Mouse (Mus musculus): ENCODE data around the gene 9230104L09Rik. TPM values are rescaled to one million over a fixed set of nuclear protein-coding genes. Genes with fewer than 3 reads are reported as not detected.

The 9230104L09Rik gene
- not detected in 2 replicates for polyA plus RNA-seq (2015; fragmentation: Nextera tagmentation; extraction: Ambion mirVana)

DNA sequence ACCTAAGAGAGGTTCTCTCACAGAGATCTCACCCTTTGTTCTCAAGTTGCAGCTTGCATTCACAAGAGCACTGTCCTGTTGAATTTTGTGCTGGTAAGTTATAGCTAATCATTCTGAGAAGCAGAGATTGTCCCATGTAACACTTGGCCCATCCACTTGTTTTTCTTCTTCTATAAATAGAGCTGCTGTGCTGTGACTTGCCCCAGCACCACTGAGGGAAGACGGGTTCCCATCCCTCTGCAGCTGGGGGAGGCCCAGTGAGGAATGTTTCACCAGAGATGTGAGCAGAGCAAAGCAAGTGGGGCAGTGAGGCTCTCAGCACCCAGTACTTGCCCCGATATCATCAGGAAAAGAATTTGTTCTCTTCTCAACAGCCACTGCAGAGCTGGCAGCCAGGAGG, at the start of gene 9230104L09Rik:
Gene 9230104L09Rik, minus strand, starts transcription at position 73 of the 400 bp plus-strand sequence.
- no peak for ATAC-seq
- H3K4me2 ChIP-seq (replicated peaks; ENCODE audit: low read depth), result no peak within 1 kb of the TSS
- 46% methylated on average over 2 of the region's 2 CpGs for WGBS

DNA sequence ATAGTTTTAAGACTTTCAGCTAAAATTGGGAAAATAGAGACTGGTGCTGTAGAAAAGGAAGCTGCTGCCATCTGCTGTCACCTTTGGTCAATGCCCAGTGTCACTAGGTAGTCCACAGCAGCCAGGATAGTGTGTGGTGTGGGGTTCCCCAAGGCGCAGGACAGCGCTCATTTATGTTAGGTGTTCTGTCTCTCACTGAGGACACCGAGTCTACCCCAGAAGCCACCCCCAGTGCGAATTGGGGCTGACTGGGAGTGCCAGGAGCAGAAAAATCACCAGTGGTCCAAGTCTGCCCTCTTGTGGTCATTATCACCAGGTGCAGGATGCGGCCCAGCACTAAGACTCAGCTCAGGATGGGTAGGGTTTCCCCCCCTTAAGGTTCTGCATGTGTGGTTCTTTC, 37.4 kb upstream of the 9230104L09Rik start:
- WGBS, result 9% methylated on average over 5 of the region's 5 CpGs
- Histone ChIP-seq H3K4me3 (ENCODE audit: low read depth, low read length) (no peak overlapping the region), H3K4me1 (replicated peaks; ENCODE audit: control insufficient read depth, insufficient read depth, low read length) (no peaks in the 10 kb centered on the region), H3K27ac (ENCODE audit: low read depth, low read length) (no peak overlapping the region), H3K4me2 (replicated peaks; ENCODE audit: low read depth) (no peak overlapping the region), H3K36me3 (ENCODE audit: control insufficient read depth, insufficient read depth) (no peaks in the 10 kb centered on the region), H3K27me3 (replicated peaks; ENCODE audit: control insufficient read depth, insufficient read depth, low read length) (0 out of 2 replicates have a peak, but pooled peaks cover 3% of the 10 kb centered on the region), H3K9me3 (ENCODE audit: control insufficient read depth) (no peaks in the 10 kb centered on the region), H3K9ac (ENCODE audit: low read depth, low read length) (no peak overlapping the region)
- ATAC-seq, result 0 out of 2 replicates have a peak, but pooled peaks have one; percentile 65
- TF ChIP-seq CTCF (IDR thresholded peaks at IDR 0.05; ENCODE audit: low read depth), result peak; percentile 91

More for the DNA sequence above, at the start of gene 9230104L09Rik:
- Histone ChIP-seq H3K9me3 (ENCODE audit: control insufficient read depth) (no peaks in the 10 kb centered on the region), H3K9ac (ENCODE audit: low read depth, low read length) (no peak within 1 kb of the TSS), H3K4me1 (replicated peaks; ENCODE audit: control insufficient read depth, insufficient read depth, low read length) (no peaks in the 10 kb centered on the region), H3K36me3 (ENCODE audit: control insufficient read depth, insufficient read depth) (no peaks in the 10 kb centered on the region), H3K27me3 (replicated peaks; ENCODE audit: control insufficient read depth, insufficient read depth, low read length) (no peaks in the 10 kb centered on the region), H3K4me3 (ENCODE audit: low read depth, low read length) (no peak within 1 kb of the TSS), H3K27ac (ENCODE audit: low read depth, low read length) (no peak within 1 kb of the TSS)
- TF ChIP-seq CTCF (IDR thresholded peaks at IDR 0.05; ENCODE audit: low read depth), result no peak

DNA sequence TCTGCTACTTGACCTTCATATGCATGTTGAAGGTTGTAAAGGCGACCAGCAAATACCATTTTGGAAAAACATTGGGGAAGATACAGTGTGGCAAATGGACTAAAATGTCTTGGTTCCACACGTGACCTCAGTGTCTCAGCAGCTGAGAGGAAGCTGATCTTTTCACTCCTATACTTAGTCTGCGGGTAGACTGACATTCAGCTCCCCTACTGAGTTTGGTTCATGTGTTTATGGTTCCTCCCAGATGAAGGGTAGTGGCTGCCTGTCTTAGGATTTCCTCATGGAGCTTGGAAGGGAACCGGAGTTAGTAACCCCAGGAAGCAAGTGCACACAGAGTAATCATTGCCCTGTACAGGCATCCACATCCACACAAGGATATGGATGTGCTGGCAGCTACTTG, 35.5 kb upstream of the 9230104L09Rik start:
- Histone ChIP-seq H3K9ac (ENCODE audit: low read depth, low read length) (no peak overlapping the region), H3K27ac (ENCODE audit: low read depth, low read length) (no peak overlapping the region), H3K4me1 (replicated peaks; ENCODE audit: control insufficient read depth, insufficient read depth, low read length) (no peaks in the 10 kb centered on the region), H3K9me3 (ENCODE audit: control insufficient read depth) (no peaks in the 10 kb centered on the region), H3K36me3 (ENCODE audit: control insufficient read depth, insufficient read depth) (no peaks in the 10 kb centered on the region), H3K4me2 (replicated peaks; ENCODE audit: low read depth) (no peak overlapping the region), H3K4me3 (ENCODE audit: low read depth, low read length) (no peak overlapping the region), H3K27me3 (replicated peaks; ENCODE audit: control insufficient read depth, insufficient read depth, low read length) (0 out of 2 replicates have a peak, but pooled peaks cover 3% of the 10 kb centered on the region)
- WGBS, result 68% methylated on average over 4 of the region's 4 CpGs
- no peak for ATAC-seq
- no peak for TF ChIP-seq CTCF (IDR thresholded peaks at IDR 0.05; ENCODE audit: low read depth)

DNA sequence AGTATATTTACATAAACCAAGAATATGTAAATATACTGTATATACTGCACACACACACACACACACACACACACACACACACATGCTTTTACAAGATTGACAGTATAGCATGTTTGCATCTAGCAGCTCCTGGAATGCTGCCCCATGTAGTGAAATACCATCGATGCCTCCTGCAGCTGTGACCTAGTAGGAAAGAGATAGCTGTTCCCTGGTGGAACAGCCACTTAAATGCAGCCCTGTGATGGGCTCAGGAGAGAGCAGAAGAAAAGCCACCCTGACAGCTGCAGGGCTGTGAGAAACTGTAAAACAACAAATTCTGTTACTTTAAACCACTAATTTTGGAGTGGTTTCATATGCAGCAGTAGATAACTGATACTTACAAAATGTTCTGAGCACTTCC, 31.4 kb upstream of the 9230104L09Rik start:
- H3K4me3 ChIP-seq (ENCODE audit: low read depth, low read length), result no peak overlapping the region
- no peak overlapping the region for H3K27ac ChIP-seq (ENCODE audit: low read depth, low read length)
- no peak overlapping the region for H3K4me2 ChIP-seq (replicated peaks; ENCODE audit: low read depth)
- H3K9me3 ChIP-seq (ENCODE audit: control insufficient read depth), result no peaks in the 10 kb centered on the region
- H3K4me1 ChIP-seq (replicated peaks; ENCODE audit: control insufficient read depth, insufficient read depth, low read length), result no peaks in the 10 kb centered on the region
- H3K9ac ChIP-seq (ENCODE audit: low read depth, low read length), result no peak overlapping the region
- TF ChIP-seq CTCF (IDR thresholded peaks at IDR 0.05; ENCODE audit: low read depth), result no peak
- H3K27me3 ChIP-seq (replicated peaks; ENCODE audit: control insufficient read depth, insufficient read depth, low read length), result no peaks in the 10 kb centered on the region
- WGBS, result 53% methylated on average over 1 of the region's 1 CpGs
- no peak for ATAC-seq
- no peaks in the 10 kb centered on the region for H3K36me3 ChIP-seq (ENCODE audit: control insufficient read depth, insufficient read depth)

DNA sequence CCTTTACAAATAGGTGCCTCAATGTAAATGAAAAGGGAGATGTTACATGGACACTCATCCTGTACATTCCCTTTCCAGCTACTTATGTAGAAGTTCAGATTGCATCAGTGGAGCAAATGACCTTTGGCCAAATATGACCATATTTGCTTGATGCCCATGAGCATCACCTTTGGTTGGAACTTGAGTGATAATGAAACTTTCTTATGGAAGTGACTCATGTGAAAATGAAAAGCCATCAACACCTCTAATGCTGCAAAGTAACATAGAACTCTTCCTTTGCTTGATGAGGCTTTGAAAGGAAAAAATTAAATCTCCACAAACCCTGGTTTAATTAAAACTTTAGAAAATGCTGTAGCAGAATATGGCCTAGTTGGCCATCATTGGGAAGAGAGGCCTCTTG, 28.3 kb upstream of the 9230104L09Rik start:
- no peak for ATAC-seq
- H3K9me3 ChIP-seq (ENCODE audit: control insufficient read depth), result no peaks in the 10 kb centered on the region
- no peaks in the 10 kb centered on the region for H3K36me3 ChIP-seq (ENCODE audit: control insufficient read depth, insufficient read depth)
- H3K4me2 ChIP-seq (replicated peaks; ENCODE audit: low read depth), result no peak overlapping the region
- H3K27ac ChIP-seq (ENCODE audit: low read depth, low read length), result no peak overlapping the region
- H3K4me1 ChIP-seq (replicated peaks; ENCODE audit: control insufficient read depth, insufficient read depth, low read length), result no peaks in the 10 kb centered on the region
- no peak overlapping the region for H3K4me3 ChIP-seq (ENCODE audit: low read depth, low read length)
- H3K9ac ChIP-seq (ENCODE audit: low read depth, low read length), result no peak overlapping the region
- no peak for TF ChIP-seq CTCF (IDR thresholded peaks at IDR 0.05; ENCODE audit: low read depth)
- no peaks in the 10 kb centered on the region for H3K27me3 ChIP-seq (replicated peaks; ENCODE audit: control insufficient read depth, insufficient read depth, low read length)

DNA sequence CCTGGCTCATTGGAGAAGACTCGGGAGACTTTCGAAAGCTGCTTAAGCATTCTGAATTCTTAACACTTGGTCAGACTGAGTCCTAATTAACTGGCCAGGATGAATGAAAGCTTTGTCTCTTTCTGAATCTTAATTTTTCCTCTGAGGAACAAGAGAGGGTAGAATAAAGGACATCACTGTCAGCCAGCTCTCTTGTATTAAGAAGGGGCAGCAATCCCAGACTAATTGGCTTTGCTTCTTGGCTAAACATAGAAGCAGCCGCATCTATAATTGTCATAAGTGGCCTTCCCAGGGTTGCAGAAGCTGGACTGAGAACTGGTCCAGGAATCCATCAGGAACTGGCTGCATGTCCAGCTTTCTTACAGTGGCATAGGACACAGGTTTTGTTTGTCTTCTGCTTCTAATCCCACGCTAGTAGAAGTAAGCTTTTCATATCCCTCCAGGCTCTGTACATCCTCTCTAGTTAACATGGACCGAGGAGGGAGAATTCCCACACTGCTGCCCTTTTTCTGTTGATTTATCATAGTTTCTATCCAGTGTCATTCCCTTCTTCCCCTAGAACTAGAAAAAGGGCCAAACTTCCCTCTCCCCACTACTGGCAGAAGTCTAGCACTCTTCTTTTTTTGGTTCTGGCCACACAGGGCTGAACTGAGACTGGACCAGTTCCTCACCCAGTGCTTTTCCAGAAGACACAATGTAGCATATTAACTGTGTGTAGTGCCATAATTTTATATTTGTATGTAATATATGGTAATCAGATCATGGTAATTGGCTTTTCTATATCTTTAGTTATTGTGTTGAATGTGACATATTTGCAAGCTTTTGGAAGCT, 25.4 kb upstream of the 9230104L09Rik start:
- Histone ChIP-seq H3K36me3 (ENCODE audit: control insufficient read depth, insufficient read depth) (no peaks in the 10 kb centered on the region), H3K9me3 (ENCODE audit: control insufficient read depth) (no peaks in the 10 kb centered on the region), H3K27ac (ENCODE audit: low read depth, low read length) (no peak overlapping the region), H3K4me1 (replicated peaks; ENCODE audit: control insufficient read depth, insufficient read depth, low read length) (no peaks in the 10 kb centered on the region), H3K27me3 (replicated peaks; ENCODE audit: control insufficient read depth, insufficient read depth, low read length) (no peaks in the 10 kb centered on the region), H3K4me3 (ENCODE audit: low read depth, low read length) (no peak overlapping the region), H3K4me2 (replicated peaks; ENCODE audit: low read depth) (no peak overlapping the region), H3K9ac (ENCODE audit: low read depth, low read length) (no peak overlapping the region)
- TF ChIP-seq CTCF (IDR thresholded peaks at IDR 0.05; ENCODE audit: low read depth), result no peak
- ATAC-seq, result no peak
- WGBS, result 76% methylated on average over 5 of the region's 5 CpGs
